Mouse (Mus musculus) hindbrain, embryonic 12.5 days (tissue): ENCODE data around the gene Plpp4. TPM values are rescaled to one million over a fixed set of nuclear protein-coding genes. Genes with fewer than 3 reads are reported as not detected.

Experiments used
- ATAC-seq: fragments of 200-750 bp; cut with Nextera tagmentation; 2 replicates; pipeline ENCODE4 v1.8.0; 2017; ENCODE audit warnings: moderate TSS enrichment; ENCODE audit not compliant: low FRiP score
- H3K27ac ChIP-seq: fragments of 300-500 bp; sonication (generic); 2 replicates; pipeline ENCODE4 v1.5.1; 2016; ENCODE audit warnings: mild to moderate bottlenecking
- H3K27me3 ChIP-seq: fragments of 300-500 bp; sonication (generic); 2 replicates; pipeline ENCODE4 v1.6.1; 2016; ENCODE audit warnings: mild to moderate bottlenecking
- H3K36me3 ChIP-seq: fragments of 300-500 bp; sonication (generic); 2 replicates; pipeline ENCODE4 v1.6.1; 2016; ENCODE audit warnings: mild to moderate bottlenecking
- H3K4me1 ChIP-seq: fragments of 300-500 bp; sonication (generic); 2 replicates; pipeline ENCODE4 v1.6.1; 2016
- H3K4me2 ChIP-seq: fragments of 300-500 bp; sonication (generic); replicated peaks from 2 replicates; pipeline ENCODE4 v1.6.1; 2016; ENCODE audit warnings: mild to moderate bottlenecking
- H3K4me3 ChIP-seq: fragments of 300-500 bp; sonication (generic); 2 replicates; pipeline ENCODE4 v1.5.1; 2016; ENCODE audit warnings: mild to moderate bottlenecking
- H3K9ac ChIP-seq: fragments of 300-500 bp; sonication (generic); 2 replicates; pipeline ENCODE4 v1.6.1; 2016; ENCODE audit warnings: mild to moderate bottlenecking, moderate library complexity
- H3K9me3 ChIP-seq: fragments of 300-500 bp; sonication (generic); replicated peaks from 2 replicates; pipeline ENCODE4 v1.6.1; 2016; ENCODE audit warnings: mild to moderate bottlenecking
- WGBS: fragments of 180-500 bp; shearing (Covaris S2); methylation state at CpG from one replicate; pipeline ENCODE4 v1.1.7; 2016; 5-methylcytosine and 5-hydroxymethylcytosine counted together
- polyA plus RNA-seq: library from polyadenylated mRNA; unstranded; fragments of >200 nt; fragmentation: Nextera tagmentation; extraction: Ambion mirVana; gene quantifications from 2 replicates; pipeline ENCODE4 v1.2.1, GENCODE M21; 2016

The Plpp4 gene
- polyA plus RNA-seq, 1 experiment from 2014 or later = 2.8 TPM

GRCm38 (mm10) chr7:129258331-129258730, 1.5 kb downstream of the Plpp4 start:
- Histone ChIP-seq H3K4me1 (peaks cover 16% of the 10 kb centered on the region; the same call in 1 of the 2 replicates), H3K9me3 (no peaks in the 10 kb centered on the region), H3K27me3 (peaks cover 38% of the 10 kb centered on the region), H3K9ac (no peak overlapping the region), H3K4me3 (no peak overlapping the region), H3K4me2 (no peak overlapping the region), H3K36me3 (no peaks in the 10 kb centered on the region), H3K27ac (no peak overlapping the region)
- 67% methylated on average over 7 of the region's 7 CpGs for WGBS
- ATAC-seq = no peak

GRCm38 (mm10) chr7:129259195-129259594, 2.4 kb downstream of the Plpp4 start:
- H3K4me2 ChIP-seq = no peak overlapping the region
- H3K27me3 ChIP-seq = peaks cover 38% of the 10 kb centered on the region
- H3K9me3 ChIP-seq = no peaks in the 10 kb centered on the region
- ATAC-seq = no peak
- no peaks in the 10 kb centered on the region for H3K36me3 ChIP-seq
- no peak overlapping the region for H3K9ac ChIP-seq
- H3K4me3 ChIP-seq = no peak overlapping the region
- no peak overlapping the region for H3K27ac ChIP-seq
- WGBS = 83% methylated on average over 6 of the region's 6 CpGs
- peaks cover 16% of the 10 kb centered on the region; the same call in 1 of the 2 replicates for H3K4me1 ChIP-seq

- H3K9me3 ChIP-seq = no peaks in the 10 kb centered on the region
- H3K27ac ChIP-seq = no peak overlapping the region
- H3K36me3 ChIP-seq = no peaks in the 10 kb centered on the region
- no peak overlapping the region for H3K4me3 ChIP-seq
- no peaks in the 10 kb centered on the region for H3K4me1 ChIP-seq
- ATAC-seq = no peak
- H3K27me3 ChIP-seq = no peaks in the 10 kb centered on the region
- H3K9ac ChIP-seq = no peak overlapping the region
- H3K4me2 ChIP-seq = no peak overlapping the region
- WGBS = 51% methylated on average over 4 of the region's 4 CpGs
Measured at GRCm38 (mm10) chr7:129273867-129274266, 17.0 kb downstream of the Plpp4 start.

DNA sequence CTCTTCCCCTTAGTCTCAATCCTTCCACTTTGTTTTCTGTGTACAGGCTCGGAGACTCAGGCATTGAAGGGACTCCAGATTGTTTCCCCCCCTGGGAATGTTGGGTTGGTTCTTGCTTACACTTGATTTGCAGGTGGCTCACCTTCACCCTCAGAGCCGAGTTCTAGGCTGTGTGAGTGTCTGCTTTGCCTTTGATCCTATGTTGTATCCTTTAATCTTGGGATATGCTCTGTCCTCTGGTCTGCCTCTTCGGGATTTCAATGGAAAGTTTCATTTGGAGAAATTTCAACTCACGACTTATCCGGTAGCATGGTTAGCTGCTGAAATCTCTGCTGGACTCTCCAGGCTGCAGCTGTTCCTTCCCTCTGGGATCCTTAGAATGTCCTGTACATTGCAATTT, 17.9 kb downstream of the Plpp4 start:
- ATAC-seq = no peak
- H3K36me3 ChIP-seq = no peaks in the 10 kb centered on the region
- no peak overlapping the region for H3K27ac ChIP-seq
- no peaks in the 10 kb centered on the region for H3K27me3 ChIP-seq
- H3K9ac ChIP-seq = no peak overlapping the region
- no peak overlapping the region for H3K4me3 ChIP-seq
- H3K4me2 ChIP-seq = no peak overlapping the region
- WGBS = 92% methylated on average over 5 of the region's 5 CpGs
- no peaks in the 10 kb centered on the region for H3K4me1 ChIP-seq
- no peaks in the 10 kb centered on the region for H3K9me3 ChIP-seq

- WGBS = 82% methylated on average over 5 of the region's 5 CpGs
- ATAC-seq = no peak
- no peaks in the 10 kb centered on the region for H3K4me1 ChIP-seq
Measured at GRCm38 (mm10) chr7:129277751-129278150, 20.9 kb downstream of the Plpp4 start.

GRCm38 (mm10) chr7:129278801-129279200, 22.0 kb downstream of the Plpp4 start:
- Histone ChIP-seq H3K9me3 (no peaks in the 10 kb centered on the region), H3K4me1 (no peaks in the 10 kb centered on the region), H3K27ac (no peak overlapping the region), H3K9ac (no peak overlapping the region), H3K4me2 (no peak overlapping the region), H3K4me3 (no peak overlapping the region), H3K36me3 (no peaks in the 10 kb centered on the region), H3K27me3 (no peaks in the 10 kb centered on the region)
- WGBS = 90% methylated on average over 4 of the region's 4 CpGs
- no peak for ATAC-seq

More at GRCm38 (mm10) chr7:129277751-129278150, 20.9 kb downstream of the Plpp4 start:
- no peak overlapping the region for H3K4me2 ChIP-seq
- no peaks in the 10 kb centered on the region for H3K9me3 ChIP-seq
- H3K36me3 ChIP-seq = no peaks in the 10 kb centered on the region
- no peak overlapping the region for H3K9ac ChIP-seq
- H3K27ac ChIP-seq = no peak overlapping the region
- H3K27me3 ChIP-seq = no peaks in the 10 kb centered on the region
- no peak overlapping the region for H3K4me3 ChIP-seq

GRCm38 (mm10) chr7:129279261-129279660, 22.4 kb downstream of the Plpp4 start:
- 70% methylated on average over 4 of the region's 4 CpGs for WGBS
- H3K36me3 ChIP-seq = no peaks in the 10 kb centered on the region
- no peak overlapping the region for H3K4me3 ChIP-seq
- H3K9ac ChIP-seq = no peak overlapping the region
- no peaks in the 10 kb centered on the region for H3K9me3 ChIP-seq
- H3K4me2 ChIP-seq = no peak overlapping the region
- H3K27me3 ChIP-seq = no peaks in the 10 kb centered on the region
- no peak overlapping the region for H3K27ac ChIP-seq
- ATAC-seq = no peak
- H3K4me1 ChIP-seq = no peaks in the 10 kb centered on the region

- H3K9ac ChIP-seq = no peak overlapping the region
- H3K27ac ChIP-seq = no peak overlapping the region
- H3K9me3 ChIP-seq = no peaks in the 10 kb centered on the region
- H3K27me3 ChIP-seq = no peaks in the 10 kb centered on the region
- H3K36me3 ChIP-seq = no peaks in the 10 kb centered on the region
- ATAC-seq = no peak
- no peak overlapping the region for H3K4me3 ChIP-seq
- H3K4me2 ChIP-seq = no peak overlapping the region
- WGBS = 95% methylated on average over 4 of the region's 4 CpGs
- H3K4me1 ChIP-seq = no peaks in the 10 kb centered on the region
Measured at GRCm38 (mm10) chr7:129281966-129282365, 25.1 kb downstream of the Plpp4 start.

DNA sequence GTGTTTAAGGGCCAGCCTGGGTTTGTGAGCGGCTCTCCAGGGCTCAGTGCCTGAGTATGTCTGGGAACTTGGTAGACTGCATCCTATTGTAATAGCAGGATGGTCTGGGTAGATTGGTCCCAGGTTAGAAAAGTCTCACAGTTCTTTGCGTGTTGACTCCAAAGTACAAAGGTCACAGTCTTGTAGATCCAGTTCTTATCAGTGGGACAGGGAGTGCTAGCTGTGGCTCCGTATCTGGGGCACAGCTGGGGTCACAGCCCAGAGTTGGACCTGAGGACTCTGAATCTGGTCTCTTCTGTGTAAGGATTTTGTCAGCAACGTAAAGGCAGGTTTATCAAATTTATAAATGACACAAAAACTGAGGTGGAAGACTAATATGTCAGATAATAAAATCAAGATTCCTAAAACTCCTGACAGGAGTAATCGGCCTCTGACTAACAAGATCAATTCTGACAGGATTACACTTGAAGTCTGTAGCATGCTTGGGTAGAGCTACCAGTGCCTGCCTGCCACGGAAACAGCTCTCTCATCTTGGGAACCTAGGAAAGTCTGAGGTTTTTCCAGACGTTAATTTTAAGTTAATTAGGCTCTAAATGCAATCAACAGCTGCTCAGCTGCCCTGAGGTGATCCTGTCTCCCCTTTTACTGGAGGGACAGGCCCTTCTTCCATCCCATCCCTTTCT, 28.5 kb downstream of the Plpp4 start:
- Histone ChIP-seq H3K36me3 (no peaks in the 10 kb centered on the region), H3K4me2 (no peak overlapping the region), H3K9ac (no peak overlapping the region), H3K4me1 (no peaks in the 10 kb centered on the region), H3K4me3 (no peak overlapping the region), H3K27me3 (no peaks in the 10 kb centered on the region), H3K9me3 (no peaks in the 10 kb centered on the region), H3K27ac (no peak overlapping the region)
- WGBS = 67% methylated on average over 7 of the region's 7 CpGs
- ATAC-seq = no peak

DNA sequence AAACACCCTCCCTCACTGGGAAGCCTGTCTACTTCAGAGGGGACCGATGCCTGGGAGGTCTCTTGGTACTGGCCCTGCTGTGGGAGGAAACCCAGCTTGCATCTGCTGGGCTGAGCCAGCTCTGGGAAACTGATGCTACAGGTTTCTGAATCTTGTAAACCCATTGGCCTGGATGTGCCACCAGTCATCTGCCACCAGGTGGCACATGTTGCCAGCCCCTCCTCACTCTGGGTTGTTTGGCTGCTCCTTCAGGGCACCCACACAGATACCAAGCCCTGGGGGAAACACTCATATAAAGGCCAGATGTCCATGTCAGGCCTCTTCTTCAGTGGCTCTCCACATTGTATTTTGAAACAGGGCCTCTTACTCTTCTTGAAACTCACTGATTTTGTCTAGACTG, 36.4 kb downstream of the Plpp4 start:
- H3K4me2 ChIP-seq = no peak overlapping the region
- H3K36me3 ChIP-seq = no peaks in the 10 kb centered on the region
- no peaks in the 10 kb centered on the region for H3K27me3 ChIP-seq
- no peak for ATAC-seq
- H3K9ac ChIP-seq = no peak overlapping the region
- WGBS = 91% methylated on average over 1 of the region's 1 CpGs
- no peaks in the 10 kb centered on the region for H3K9me3 ChIP-seq
- no peak overlapping the region for H3K27ac ChIP-seq
- no peaks in the 10 kb centered on the region for H3K4me1 ChIP-seq
- no peak overlapping the region for H3K4me3 ChIP-seq

DNA sequence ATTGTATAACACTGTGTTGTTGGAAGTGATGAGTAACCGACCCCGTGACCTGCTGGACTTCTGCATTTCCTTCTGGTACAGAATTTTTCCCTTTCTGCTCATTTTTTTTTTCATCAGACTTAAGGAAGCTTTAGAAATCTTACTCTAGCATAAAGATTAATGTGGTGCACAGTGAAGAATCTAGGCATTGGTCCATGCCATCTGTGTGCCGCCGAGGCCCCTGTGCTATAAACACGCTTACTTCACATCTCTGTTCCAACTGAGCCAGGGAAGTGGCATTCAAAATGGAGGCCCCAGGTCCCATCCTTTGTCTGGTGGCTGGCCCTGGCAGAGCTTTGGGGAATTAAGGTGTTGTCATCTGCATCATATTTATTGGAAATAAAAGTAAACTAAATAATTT, 44.8 kb downstream of the Plpp4 start:
- Histone ChIP-seq H3K27ac (no peak overlapping the region), H3K4me2 (no peak overlapping the region), H3K4me1 (0 out of 2 replicates have a peak, but pooled peaks cover 4% of the 10 kb centered on the region), H3K36me3 (no peaks in the 10 kb centered on the region), H3K4me3 (no peak overlapping the region), H3K27me3 (no peaks in the 10 kb centered on the region), H3K9ac (no peak overlapping the region), H3K9me3 (no peaks in the 10 kb centered on the region)
- WGBS = 95% methylated on average over 5 of the region's 5 CpGs
- ATAC-seq = no peak

DNA sequence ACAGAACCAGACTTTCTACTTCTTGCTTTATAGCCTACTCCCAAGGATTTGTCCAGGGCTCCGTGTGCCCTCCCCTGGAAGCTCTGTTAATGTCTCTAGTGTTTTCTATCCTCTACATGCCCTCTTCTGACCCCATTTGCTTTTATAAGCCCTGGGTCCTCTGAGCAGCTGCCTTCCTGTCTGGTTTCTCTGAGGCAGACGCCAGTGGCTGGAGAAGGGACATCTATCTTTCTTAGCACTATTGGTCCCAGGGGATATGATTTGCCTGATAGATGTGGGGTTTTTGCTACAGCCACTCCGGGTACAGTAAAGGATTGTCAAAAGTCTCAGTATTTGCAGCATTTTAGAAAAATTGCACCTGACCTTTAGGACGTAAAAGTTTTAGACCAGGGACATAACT, 46.5 kb downstream of the Plpp4 start:
- H3K4me1 ChIP-seq = 0 out of 2 replicates have a peak, but pooled peaks cover 9% of the 10 kb centered on the region
- 59% methylated on average over 4 of the region's 4 CpGs for WGBS
- H3K4me3 ChIP-seq = no peak overlapping the region
- no peak overlapping the region for H3K9ac ChIP-seq
- no peak overlapping the region for H3K4me2 ChIP-seq
- H3K36me3 ChIP-seq = no peaks in the 10 kb centered on the region
- no peaks in the 10 kb centered on the region for H3K9me3 ChIP-seq
- no peak for ATAC-seq
- H3K27ac ChIP-seq = no peak overlapping the region
- H3K27me3 ChIP-seq = no peaks in the 10 kb centered on the region
